Mouse (Mus musculus): ENCODE data around the gene Slc39a13.

- TF ChIP-seq CTCF (conservative IDR thresholded peaks at IDR 0.05; ENCODE audit: low read length), result no peak
- TF ChIP-seq POU5F1 (IDR thresholded peaks at IDR 0.05; ENCODE audit: borderline replicate concordance, low read length), result no peak
Measured at GRCm38 (mm10) chr2:91116842-91117241, 46.6 kb upstream of the Slc39a13 start.

Measured in E14TG2a.4 (cell line).